Mouse (Mus musculus) granulocyte monocyte progenitor cell, adult 5-6 weeks (primary cell): ENCODE measurements around the gene Trnp1. TPM values are rescaled to one million over a fixed set of nuclear protein-coding genes. Genes with fewer than 3 reads are reported as not detected.
A peak's percentile ranks its signal among the peaks of the same experiment; 100 is the strongest.

Experiments used
- ATAC-seq: replicated peaks from 2 replicates; pipeline ENCODE4 v1.8.0; 2016; ENCODE audit warnings: mild to moderate bottlenecking, moderate TSS enrichment, inconsistent platforms; ENCODE audit not compliant: poor library complexity, severe bottlenecking
- total RNA-seq, 2 experiments: library from RNA; stranded (forward) in 1 of 2; stranded (reverse) in 1 of 2; fragments of 200-712, 200-1000 nt in 1 of 2; fragments of >200 nt in 1 of 2; fragmentation: Nextera tagmentation in 1 of 2; gene quantifications; 2 replicates each; pipeline ENCODE4 v1.2.3; 2014 to 2017

Gene Trnp1
- total RNA-seq, 2 experiments from 2014 or later: not detected

GRCm38 (mm10) chr4:133463184-133463583, 35.2 kb downstream of the Trnp1 start:
- no peak for ATAC-seq

GRCm38 (mm10) chr4:133461362-133461761, 37.0 kb downstream of the Trnp1 start:
- ATAC-seq: no peak

GRCm38 (mm10) chr4:133460796-133461325, 37.5 kb downstream of the Trnp1 start:
- ATAC-seq: no peak

- no peak for ATAC-seq
These were observed 38.3 kb downstream of the Trnp1 start for GRCm38 (mm10) chr4:133460006-133460405.

GRCm38 (mm10) chr4:133458044-133458443, 40.3 kb downstream of the Trnp1 start:
- ATAC-seq: peak; percentile 92

GRCm38 (mm10) chr4:133452433-133452832, 45.9 kb downstream of the Trnp1 start:
- no peak for ATAC-seq

GRCm38 (mm10) chr4:133451536-133451935, 46.8 kb downstream of the Trnp1 start:
- ATAC-seq: peak; percentile 63

- ATAC-seq: peak; percentile 47
These were observed 48.6 kb downstream of the Trnp1 start for GRCm38 (mm10) chr4:133449726-133450125.

GRCm38 (mm10) chr4:133448708-133449388, 49.5 kb downstream of the Trnp1 start:
- no peak for ATAC-seq

GRCm38 (mm10) chr4:133447967-133448366, 50.4 kb downstream of the Trnp1 start:
- ATAC-seq: no peak

GRCm38 (mm10) chr4:133447366-133447765, 51.0 kb downstream of the Trnp1 start:
- no peak for ATAC-seq

- ATAC-seq: no peak
These were observed 52.6 kb downstream of the Trnp1 start for GRCm38 (mm10) chr4:133445727-133446126.

- no peak for ATAC-seq
These were observed 55.3 kb downstream of the Trnp1 start for GRCm38 (mm10) chr4:133443085-133443484.

GRCm38 (mm10) chr4:133442194-133442593, 56.2 kb downstream of the Trnp1 start:
- ATAC-seq: no peak

Other genes with a start within 250 kb of the Trnp1 start
- 1.8 and 6.1 TPM in 2 replicates for gene Sytl1, start 235.4 kb downstream of the Trnp1 start, total RNA-seq (2014; fragmentation: Nextera tagmentation)
- gene Sytl1, start 235.4 kb downstream of the Trnp1 start, total RNA-seq (2017): 2.2 and 2.6 TPM in 2 replicates
- 52.0 and 54.1 TPM in 2 replicates for gene Tmem222, start 220.8 kb downstream of the Trnp1 start, total RNA-seq (2014; fragmentation: Nextera tagmentation)
- gene Tmem222, start 220.8 kb downstream of the Trnp1 start, total RNA-seq (2017): 16.0 and 20.0 TPM in 2 replicates
- 10.2 and 10.7 TPM in 2 replicates for gene Wdtc1, start 145.1 kb downstream of the Trnp1 start, total RNA-seq (2014; fragmentation: Nextera tagmentation)
- gene Wdtc1, start 145.1 kb downstream of the Trnp1 start, total RNA-seq (2017): 7.2 and 9.1 TPM in 2 replicates
- 17.4 and 22.1 TPM in 2 replicates for gene Slc9a1, start 128.8 kb downstream of the Trnp1 start, total RNA-seq (2014; fragmentation: Nextera tagmentation)
- 9.9 and 14.6 TPM in 2 replicates for gene Slc9a1, start 128.8 kb downstream of the Trnp1 start, total RNA-seq (2017)
- not detected in 2 replicates for gene Tent5b, start 18.4 kb downstream of the Trnp1 start, total RNA-seq (2014; fragmentation: Nextera tagmentation)
- gene Tent5b, start 18.4 kb downstream of the Trnp1 start, total RNA-seq (2017): not detected in 2 replicates
- 0.32 TPM in 1 of 2 replicates, not detected in the other for gene Kdf1, start 20.4 kb upstream of the Trnp1 start, total RNA-seq (2014; fragmentation: Nextera tagmentation)
- not detected in 2 replicates for gene Kdf1, start 20.4 kb upstream of the Trnp1 start, total RNA-seq (2017)
- gene Nudc, start 47.4 kb upstream of the Trnp1 start, total RNA-seq (2014; fragmentation: Nextera tagmentation): 246 and 253 TPM in 2 replicates
- gene Nudc, start 47.4 kb upstream of the Trnp1 start, total RNA-seq (2017): 262 and 283 TPM in 2 replicates
- 4.0 and 6.4 TPM in 2 replicates for gene Nr0b2, start 54.8 kb upstream of the Trnp1 start, total RNA-seq (2014; fragmentation: Nextera tagmentation)
- gene Nr0b2, start 54.8 kb upstream of the Trnp1 start, total RNA-seq (2017): 1.4 and 2.0 TPM in 2 replicates
- 4.2 and 17.8 TPM in 2 replicates for gene Gpatch3, start 76.2 kb upstream of the Trnp1 start, total RNA-seq (2014; fragmentation: Nextera tagmentation)
- gene Gpatch3, start 76.2 kb upstream of the Trnp1 start, total RNA-seq (2017): 18.3 and 23.7 TPM in 2 replicates
- gene Gpn2, start 85.8 kb upstream of the Trnp1 start, total RNA-seq (2014; fragmentation: Nextera tagmentation): 11.5 and 16.2 TPM in 2 replicates
- gene Gpn2, start 85.8 kb upstream of the Trnp1 start, total RNA-seq (2017): 21.3 and 27.2 TPM in 2 replicates
- gene Sfn, start 103.6 kb upstream of the Trnp1 start, total RNA-seq (2014; fragmentation: Nextera tagmentation): 2.8 and 3.1 TPM in 2 replicates
- 3.6 and 4.3 TPM in 2 replicates for gene Sfn, start 103.6 kb upstream of the Trnp1 start, total RNA-seq (2017)
- gene Zdhhc18, start 151.6 kb upstream of the Trnp1 start, total RNA-seq (2014; fragmentation: Nextera tagmentation): 12.9 and 22.4 TPM in 2 replicates
- 10.7 and 12.5 TPM in 2 replicates for gene Zdhhc18, start 151.6 kb upstream of the Trnp1 start, total RNA-seq (2017)
- 8.7 and 11.5 TPM in 2 replicates for gene Pigv, start 174.1 kb upstream of the Trnp1 start, total RNA-seq (2014; fragmentation: Nextera tagmentation)
- gene Pigv, start 174.1 kb upstream of the Trnp1 start, total RNA-seq (2017): 6.6 and 8.1 TPM in 2 replicates